Mouse (Mus musculus) liver, embryonic 14.5 days (tissue): Measurements from ENCODE around the gene Snx6. TPM values are rescaled to one million over a fixed set of nuclear protein-coding genes. Genes with fewer than 3 reads are reported as not detected.
"Not testable (repeated sequence)": the region's sequence is repeated elsewhere in the genome, so short reads cannot be mapped to it uniquely, and the experiment has no call there.

Experiments used
- ATAC-seq: fragments of 200-750 bp; cut with Nextera tagmentation; 2 replicates; pipeline ENCODE4 v1.8.0; 2017; ENCODE audit warnings: moderate number of reproducible peaks, mild to moderate bottlenecking, moderate library complexity; ENCODE audit not compliant: insufficient read depth
- DNase-seq, 3 experiments: peaks; one replicate each; pipeline ENCODE4 v3.0.0-alpha.2; 2012 to 2013; ENCODE audit warnings: low read depth in 3 of 3, low spot score in 3 of 3
- H3K27ac ChIP-seq: fragments of 300-500 bp; sonication (generic); 2 replicates; pipeline ENCODE4 v1.5.1; 2014; ENCODE audit warnings: moderate library complexity, mild to moderate bottlenecking, control low read depth, inconsistent platforms
- H3K27me3 ChIP-seq: fragments of 300-500 bp; sonication (generic); 2 replicates; pipeline ENCODE4 v1.6.1; 2014; ENCODE audit warnings: mild to moderate bottlenecking, low read length, moderate library complexity; ENCODE audit not compliant: control insufficient read depth, insufficient read depth
- H3K36me3 ChIP-seq: fragments of 300-500 bp; sonication (generic); replicated peaks from 2 replicates; pipeline ENCODE4 v1.6.1; 2014; ENCODE audit warnings: low read depth; ENCODE audit not compliant: control insufficient read depth, insufficient read depth
- H3K4me1 ChIP-seq, 2 experiments: fragments of 200-500 bp in 1 of 2; fragments of 300-500 bp in 1 of 2; sonication (generic) in 1 of 2; replicated peaks; 2 replicates each; pipeline ENCODE4 v1.6.1; 2012 to 2014; ENCODE audit warnings: antibody characterized with exemption in 1 of 2, inconsistent platforms in 1 of 2, low read length in 1 of 2; ENCODE audit not compliant: control insufficient read depth in 2 of 2, insufficient read depth in 2 of 2
- H3K4me2 ChIP-seq: fragments of 300-500 bp; sonication (generic); 2 replicates; pipeline ENCODE4 v1.6.1; 2014; ENCODE audit warnings: low read depth, mild to moderate bottlenecking, control low read depth, moderate library complexity
- H3K4me3 ChIP-seq, 2 experiments: fragments of 200-500 bp in 1 of 2; fragments of 300-500 bp in 1 of 2; sonication (generic) in 1 of 2; 2 replicates each; pipeline ENCODE4 v1.5.1; 2012 to 2014; ENCODE audit warnings: low read depth in 2 of 2, low read length in 2 of 2, mild to moderate bottlenecking in 2 of 2, control low read depth in 1 of 2, inconsistent platforms in 1 of 2, moderate library complexity in 1 of 2; ENCODE audit not compliant: insufficient read depth in 1 of 2
- H3K9ac ChIP-seq: fragments of 300-500 bp; sonication (generic); replicated peaks from 2 replicates; pipeline ENCODE4 v1.6.1; 2014; ENCODE audit warnings: mild to moderate bottlenecking, control low read depth, moderate library complexity
- H3K9me3 ChIP-seq: fragments of 300-500 bp; sonication (generic); 2 replicates; pipeline ENCODE4 v1.6.1; 2016; ENCODE audit warnings: low read length, mixed read lengths; ENCODE audit not compliant: control insufficient read depth
- EP300 ChIP-seq: IDR thresholded peaks from 2 replicates; pipeline ENCODE4 v1.6.1; 2016; ENCODE audit warnings: antibody characterized with exemption, low read depth
- WGBS: fragments of 180-500 bp; shearing (Covaris S2); extraction: QIAGEN DNeasy Blood & Tissue Kit; methylation state at CpG from one replicate; pipeline ENCODE4 v1.1.7; 2014; ENCODE audit not compliant: insufficient replicate concordance; 5-methylcytosine and 5-hydroxymethylcytosine counted together
- polyA plus RNA-seq, 2 experiments: library from polyadenylated mRNA; depleted of rRNA in 1 of 2; stranded (reverse) in 1 of 2; unstranded in 1 of 2; fragments of >200 nt; fragmentation: Nextera tagmentation in 1 of 2; extraction: Ambion mirVana in 1 of 2; gene quantifications; 2 replicates each; pipeline versions ENCODE4 v1.2.1 to v1.2.3; 2012 to 2014

The Snx6 gene
- polyA plus RNA-seq, 2 experiments = 17.4 to 46.1 TPM

DNA sequence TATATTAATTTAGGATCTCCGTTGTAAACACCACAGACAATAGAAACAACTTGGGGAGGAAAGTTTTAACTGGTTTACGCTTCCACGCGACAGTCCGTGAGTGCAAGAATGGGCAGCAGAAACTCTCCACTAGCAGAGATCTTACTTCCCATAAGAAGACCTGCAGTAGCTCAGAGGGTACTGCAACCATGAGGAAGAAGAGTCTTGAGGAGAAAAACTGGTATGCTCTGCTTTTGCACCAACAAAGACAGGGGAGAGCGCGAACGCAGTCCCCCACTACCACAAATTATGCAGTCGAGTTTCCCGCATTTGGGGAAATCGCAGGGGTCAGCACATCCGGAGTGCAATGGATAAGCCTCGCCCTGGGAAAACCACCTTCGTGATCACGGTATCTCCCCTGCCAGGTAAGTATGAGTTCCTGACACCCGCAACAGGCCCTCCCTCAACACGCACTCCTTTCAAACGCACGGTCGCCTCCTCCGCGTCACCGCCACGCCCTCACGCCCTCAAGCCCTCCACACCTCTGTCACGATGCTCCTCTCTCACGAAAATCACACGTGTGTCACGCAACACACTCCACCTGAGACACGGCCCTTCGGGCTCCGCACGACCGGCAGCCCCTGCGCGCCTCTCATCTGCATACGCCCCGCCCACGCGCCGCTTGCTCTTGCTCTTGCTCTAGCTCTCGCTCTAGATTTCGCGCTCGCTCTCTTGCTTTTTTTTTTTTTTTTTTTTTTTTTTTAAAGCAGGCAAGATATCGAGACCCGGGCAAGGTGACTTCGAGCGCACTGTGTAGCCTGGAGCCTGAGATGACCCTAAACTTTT is 61.0 kb downstream of the Snx6 start:
- H3K4me2 ChIP-seq, DNase-seq, H3K9me3 ChIP-seq, H3K4me3 ChIP-seq, H3K27ac ChIP-seq, H3K36me3 ChIP-seq, H3K4me1 ChIP-seq, H3K9ac ChIP-seq, H3K27me3 ChIP-seq: not testable (repeated sequence)
- TF ChIP-seq EP300 = 0 out of 2 replicates have a peak, but pooled peaks have one; percentile 17
- peak; percentile 58 for ATAC-seq
- 0% methylated on average over 7 of the region's 49 CpGs for WGBS

DNA sequence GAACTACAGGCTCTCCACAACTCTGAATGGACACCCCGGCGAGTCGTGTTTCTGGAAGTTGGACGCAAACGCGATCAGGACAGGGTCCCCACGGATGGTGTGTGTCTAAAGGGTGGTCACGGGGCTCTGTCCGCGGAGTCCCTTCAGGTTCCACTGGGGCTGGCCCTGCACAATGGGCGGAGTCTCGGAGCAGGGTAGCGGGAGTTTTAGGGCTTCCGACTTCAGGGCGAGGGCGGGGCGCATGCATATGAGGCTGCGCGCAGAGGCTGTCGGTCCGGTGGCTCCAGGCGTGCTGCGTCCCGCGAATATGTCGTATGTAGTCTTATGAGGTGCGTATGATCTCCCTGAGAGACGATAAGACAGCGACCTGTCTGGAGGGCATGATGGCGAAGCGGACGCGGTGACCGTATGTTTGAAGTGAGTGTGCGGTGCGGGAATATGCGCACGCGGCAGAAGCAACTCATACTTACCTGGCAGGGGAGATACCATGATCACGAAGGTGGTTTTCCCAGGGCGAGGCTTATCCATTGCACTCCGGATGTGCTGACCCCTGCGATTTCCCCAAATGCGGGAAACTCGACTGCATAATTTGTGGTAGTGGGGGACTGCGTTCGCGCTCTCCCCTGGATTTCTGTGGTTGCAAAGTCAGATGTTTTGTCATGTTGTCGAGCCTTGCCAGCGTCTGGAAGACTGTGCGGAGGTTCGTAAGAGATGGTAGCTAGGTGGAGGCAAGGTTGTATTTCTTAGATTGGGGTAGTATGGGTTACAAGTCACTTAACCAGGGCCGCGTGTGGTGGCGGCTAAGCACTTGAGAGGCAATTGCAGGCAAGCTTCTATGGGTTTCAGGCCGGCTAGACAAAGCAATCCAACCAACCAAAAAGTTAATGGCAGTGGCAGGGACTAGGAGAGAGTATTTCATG is 66.1 kb downstream of the Snx6 start:
- H3K36me3 ChIP-seq, H3K9me3 ChIP-seq, H3K4me2 ChIP-seq, H3K4me3 ChIP-seq, H3K4me1 ChIP-seq, H3K27me3 ChIP-seq, H3K9ac ChIP-seq, H3K27ac ChIP-seq, DNase-seq: not testable (repeated sequence)
- no CpG with 5 or more reads among the region's 56 CpGs for WGBS
- ATAC-seq = peak; percentile 83

DNA sequence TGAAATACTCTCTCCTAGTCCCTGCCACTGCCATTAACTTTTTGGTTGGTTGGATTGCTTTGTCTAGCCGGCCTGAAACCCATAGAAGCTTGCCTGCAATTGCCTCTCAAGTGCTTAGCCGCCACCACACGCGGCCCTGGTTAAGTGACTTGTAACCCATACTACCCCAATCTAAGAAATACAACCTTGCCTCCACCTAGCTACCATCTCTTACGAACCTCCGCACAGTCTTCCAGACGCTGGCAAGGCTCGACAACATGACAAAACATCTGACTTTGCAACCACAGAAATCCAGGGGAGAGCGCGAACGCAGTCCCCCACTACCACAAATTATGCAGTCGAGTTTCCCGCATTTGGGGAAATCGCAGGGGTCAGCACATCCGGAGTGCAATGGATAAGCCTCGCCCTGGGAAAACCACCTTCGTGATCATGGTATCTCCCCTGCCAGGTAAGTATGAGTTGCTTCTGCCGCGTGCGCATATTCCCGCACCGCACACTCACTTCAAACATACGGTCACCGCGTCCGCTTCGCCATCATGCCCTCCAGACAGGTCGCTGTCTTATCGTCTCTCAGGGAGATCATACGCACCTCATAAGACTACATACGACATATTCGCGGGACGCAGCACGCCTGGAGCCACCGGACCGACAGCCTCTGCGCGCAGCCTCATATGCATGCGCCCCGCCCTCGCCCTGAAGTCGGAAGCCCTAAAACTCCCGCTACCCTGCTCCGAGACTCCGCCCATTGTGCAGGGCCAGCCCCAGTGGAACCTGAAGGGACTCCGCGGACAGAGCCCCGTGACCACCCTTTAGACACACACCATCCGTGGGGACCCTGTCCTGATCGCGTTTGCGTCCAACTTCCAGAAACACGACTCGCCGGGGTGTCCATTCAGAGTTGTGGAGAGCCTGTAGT is 76.4 kb downstream of the Snx6 start:
- not testable (repeated sequence) for H3K9me3 ChIP-seq, H3K27ac ChIP-seq, H3K4me3 ChIP-seq, H3K9ac ChIP-seq, H3K4me1 ChIP-seq, H3K4me2 ChIP-seq, H3K36me3 ChIP-seq, H3K27me3 ChIP-seq, DNase-seq
- WGBS = no CpG with 5 or more reads among the region's 56 CpGs
- ATAC-seq = peak; percentile 82

DNA sequence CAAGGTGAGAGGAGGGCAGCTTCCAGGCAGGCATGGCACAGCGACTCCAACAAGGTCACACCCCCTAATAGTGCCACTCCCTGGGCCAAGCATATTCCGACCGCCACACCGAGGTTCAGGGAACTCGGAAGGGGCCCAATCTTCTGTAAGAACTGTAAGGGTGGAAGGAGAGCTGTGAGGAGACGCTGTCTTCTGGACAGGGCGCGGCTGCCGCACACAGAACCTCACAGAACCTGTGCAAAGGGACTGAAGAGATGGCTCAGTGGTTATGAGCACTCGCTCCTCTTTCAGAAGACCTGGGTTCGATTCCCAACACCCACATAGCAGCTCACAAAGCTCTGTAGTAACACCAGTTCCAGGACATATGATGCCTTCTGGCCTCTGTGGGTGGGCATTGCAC is 78.0 kb downstream of the Snx6 start:
- not testable (repeated sequence) for H3K4me2 ChIP-seq, ATAC-seq, H3K36me3 ChIP-seq, H3K9me3 ChIP-seq, H3K27me3 ChIP-seq, H3K4me1 ChIP-seq, H3K4me3 ChIP-seq, H3K9ac ChIP-seq, DNase-seq, H3K27ac ChIP-seq
- WGBS = 74% methylated on average over 4 of the region's 11 CpGs

- not testable (repeated sequence) for H3K27me3 ChIP-seq, H3K36me3 ChIP-seq, H3K4me1 ChIP-seq, H3K9ac ChIP-seq, H3K9me3 ChIP-seq, H3K27ac ChIP-seq, H3K4me3 ChIP-seq, H3K4me2 ChIP-seq, DNase-seq
- 0% methylated on average over 3 of the region's 48 CpGs for WGBS
- ATAC-seq = peak; percentile 56
Observed at GRCm38 (mm10) chr12:54713822-54714626, 81.5 kb downstream of the Snx6 start.

GRCm38 (mm10) chr12:54710494-54710879 is 85.0 kb downstream of the Snx6 start:
- not testable (repeated sequence) for H3K9ac ChIP-seq, H3K4me1 ChIP-seq, H3K36me3 ChIP-seq, H3K4me3 ChIP-seq, DNase-seq, H3K27ac ChIP-seq, H3K4me2 ChIP-seq, H3K9me3 ChIP-seq, H3K27me3 ChIP-seq
- peak; percentile 83 for ATAC-seq
- 0% methylated on average over 3 of the region's 8 CpGs for WGBS
